Mouse (Mus musculus) hindbrain, postnatal 0 days (tissue): ENCODE results near the gene Mrpl20. TPM values are rescaled to one million over a fixed set of nuclear protein-coding genes. Genes with fewer than 3 reads are reported as not detected.
A peak's percentile ranks its signal among the peaks of the same experiment; 100 is the strongest.

Source experiments
- ATAC-seq: fragments of 200-750 bp; cut with Nextera tagmentation; 2 replicates; pipeline ENCODE4 v1.8.0; 2017; ENCODE audit warnings: mild to moderate bottlenecking, moderate TSS enrichment, moderate library complexity
- DNase-seq: peaks from one replicate; pipeline ENCODE4 v3.0.0-alpha.2; 2015; ENCODE audit warnings: low spot score
- H3K27ac ChIP-seq: fragments of 300-500 bp; sonication (generic); 2 replicates; pipeline ENCODE4 v1.5.1; 2014; ENCODE audit warnings: mild to moderate bottlenecking
- H3K27me3 ChIP-seq: fragments of 300-500 bp; sonication (generic); 2 replicates; pipeline ENCODE4 v1.6.1; 2014; ENCODE audit warnings: low read length, mixed read lengths; ENCODE audit not compliant: insufficient read depth
- H3K36me3 ChIP-seq: fragments of 300-500 bp; sonication (generic); 2 replicates; pipeline ENCODE4 v1.6.1; 2014; ENCODE audit warnings: low read length, mixed read lengths; ENCODE audit not compliant: insufficient read depth
- H3K4me1 ChIP-seq: fragments of 300-500 bp; sonication (generic); 2 replicates; pipeline ENCODE4 v1.6.1; 2014; ENCODE audit warnings: antibody characterized with exemption, low read length, mixed read lengths; ENCODE audit not compliant: insufficient read depth
- H3K4me2 ChIP-seq: fragments of 300-500 bp; sonication (generic); 2 replicates; pipeline ENCODE4 v1.6.1; 2014; ENCODE audit warnings: low read depth, mild to moderate bottlenecking, low read length, moderate library complexity, mixed read lengths
- H3K4me3 ChIP-seq: fragments of 300-500 bp; sonication (generic); 2 replicates; pipeline ENCODE4 v1.5.1; 2014; ENCODE audit warnings: low read length
- H3K9ac ChIP-seq: fragments of 300-500 bp; sonication (generic); replicated peaks from 2 replicates; pipeline ENCODE4 v1.6.1; 2014; ENCODE audit warnings: mild to moderate bottlenecking, low read length, moderate library complexity, mixed read lengths
- H3K9me3 ChIP-seq: fragments of 300-500 bp; sonication (generic); 2 replicates; pipeline ENCODE4 v1.6.1; 2016; ENCODE audit warnings: low read length, mixed read lengths
- CTCF ChIP-seq: IDR thresholded peaks from 2 replicates; pipeline ENCODE4 v1.5.1; 2016; ENCODE audit warnings: antibody characterized with exemption, control low read depth, low read depth
- WGBS: fragments of 180-500 bp; shearing (Covaris S2); extraction: QIAGEN DNeasy Blood & Tissue Kit; methylation state at CpG from one replicate; pipeline ENCODE4 v1.1.7; 2014; 5-methylcytosine and 5-hydroxymethylcytosine counted together
- polyA plus RNA-seq: library from polyadenylated mRNA; unstranded; fragments of >200 nt; fragmentation: Nextera tagmentation; extraction: Ambion mirVana; gene quantifications from 2 replicates; pipeline ENCODE4 v1.2.1, GENCODE M21; 2015
- total RNA-seq: library from RNA; depleted of rRNA; stranded (reverse); fragments of >200 nt; gene quantifications from 2 replicates; pipeline ENCODE4 v1.2.3, GENCODE M21; 2014

Gene Mrpl20
- total and polyA plus RNA-seq, 2 experiments from 2014 or later: 87.5 to 310 TPM

GRCm38 (mm10) chr4:155837404-155838010 lies 34.8 kb downstream of the Mrpl20 start:
- peaks cover 4% of the 10 kb centered on the region; the same call in 1 of the 2 replicates for H3K27me3 ChIP-seq
- no peak overlapping the region for H3K9ac ChIP-seq
- H3K4me2 ChIP-seq: no peak overlapping the region
- DNase-seq (no peak), ATAC-seq (no peak)
- H3K4me3 ChIP-seq: no peak overlapping the region
- no peak for TF ChIP-seq CTCF
- H3K36me3 ChIP-seq: 0 out of 2 replicates have a peak, but pooled peaks cover 4% of the 10 kb centered on the region
- WGBS: 74% methylated on average over 11 of the region's 11 CpGs
- no peaks in the 10 kb centered on the region for H3K9me3 ChIP-seq
- H3K27ac ChIP-seq: no peak overlapping the region
- H3K4me1 ChIP-seq: peaks cover 2% of the 10 kb centered on the region

DNA sequence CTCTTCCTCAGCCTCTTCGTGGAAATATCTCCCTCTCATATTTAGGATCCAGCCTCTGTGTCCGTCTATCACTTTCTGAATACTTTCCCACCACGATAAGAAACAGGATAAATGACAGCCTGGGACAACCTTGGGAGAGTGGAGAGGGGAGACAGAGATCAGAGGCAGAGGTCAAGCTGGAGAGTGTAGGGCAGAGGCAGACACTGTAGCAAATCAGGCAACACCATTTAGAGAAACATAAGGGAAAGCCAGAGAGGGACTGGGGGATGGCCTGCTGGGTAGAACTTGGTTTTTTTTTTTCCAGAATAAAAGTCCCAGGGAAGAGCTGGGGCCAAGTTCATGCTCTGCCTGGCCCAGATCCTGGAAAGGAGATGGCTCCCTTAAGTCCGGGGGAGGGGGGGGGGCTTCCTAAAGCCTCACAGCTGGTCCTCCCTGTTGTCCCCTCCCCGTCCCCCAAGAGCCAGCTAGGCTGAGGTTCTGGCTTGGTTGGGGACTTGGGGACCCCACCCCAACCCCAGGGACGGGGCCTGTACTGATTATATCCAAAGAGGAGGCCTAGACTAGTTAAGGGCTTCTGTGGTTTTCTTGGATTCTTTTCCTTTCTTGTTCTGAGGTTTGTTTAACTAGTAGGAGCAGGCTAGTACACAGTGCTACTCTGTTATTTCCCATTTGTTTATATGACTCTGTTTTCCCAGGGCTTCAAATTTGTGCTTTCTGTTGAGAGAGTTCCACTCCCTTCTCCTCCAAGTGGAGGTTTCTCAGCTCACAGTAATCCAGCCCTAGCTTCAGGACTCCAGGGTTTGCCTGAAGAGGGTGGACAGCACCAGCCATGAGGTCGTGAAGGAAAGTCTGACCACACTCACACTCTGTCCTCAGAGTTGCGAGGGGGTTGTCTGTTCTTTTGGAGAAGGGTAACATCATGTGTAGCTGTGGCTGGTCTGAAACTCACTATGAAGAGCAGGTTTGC lies 35.8 kb downstream of the Mrpl20 start:
- no peak for TF ChIP-seq CTCF
- ATAC-seq: no peak
- peak overlapping the region; percentile 66; the same call in 1 of the 2 replicates for H3K27ac ChIP-seq

DNA sequence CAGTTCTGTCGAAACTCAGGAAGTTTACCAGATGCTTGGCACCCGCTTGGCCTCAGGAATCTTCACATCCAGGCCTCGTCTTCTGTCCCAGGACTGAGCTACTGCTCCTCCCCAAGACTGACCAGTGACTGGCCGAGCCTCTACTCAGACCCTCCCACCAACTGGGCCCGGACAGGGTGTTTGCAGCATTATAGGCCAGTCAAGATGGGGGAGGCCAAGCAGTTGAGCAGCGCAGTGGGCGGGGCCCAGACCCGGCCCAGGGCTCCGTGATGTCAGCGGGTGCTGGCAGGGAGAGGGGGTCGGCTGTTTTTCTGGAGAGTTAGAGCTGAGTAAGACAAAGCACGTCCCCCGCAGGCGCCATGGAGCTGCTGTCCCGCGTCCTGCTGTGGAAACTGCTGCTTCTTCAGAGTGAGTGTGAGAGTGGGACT lies 36.8 kb downstream of the Mrpl20 start, which contains the start of gene Mxra8:
Mxra8 (plus strand) TSS at position 198 of the 428 bp plus-strand sequence.
- peak within 1 kb of the TSS; percentile 66 for H3K27ac ChIP-seq
- ATAC-seq: peak; percentile 73
- peaks cover 4% of the 10 kb centered on the region; the same call in 1 of the 2 replicates for H3K27me3 ChIP-seq
- H3K4me2 ChIP-seq: peak within 1 kb of the TSS; percentile 57
- peak within 1 kb of the TSS; percentile 30 for H3K4me3 ChIP-seq
- H3K36me3 ChIP-seq: no peaks in the 10 kb centered on the region
- H3K9me3 ChIP-seq: no peaks in the 10 kb centered on the region
- peak; percentile 65 for DNase-seq
- H3K4me1 ChIP-seq: no peaks in the 10 kb centered on the region
- 4% methylated on average over 16 of the region's 16 CpGs for WGBS
- no peak for TF ChIP-seq CTCF
- peak within 1 kb of the TSS; percentile 35 for H3K9ac ChIP-seq

More for the DNA sequence above, 35.8 kb downstream of the Mrpl20 start:
- H3K9ac ChIP-seq: no peak overlapping the region
- no peaks in the 10 kb centered on the region for H3K9me3 ChIP-seq
- no peak for DNase-seq
- H3K4me1 ChIP-seq: no peaks in the 10 kb centered on the region
- peaks cover 4% of the 10 kb centered on the region; the same call in 1 of the 2 replicates for H3K27me3 ChIP-seq
- H3K4me3 ChIP-seq: no peak overlapping the region
- 53% methylated on average over 8 of the region's 8 CpGs for WGBS
- H3K4me2 ChIP-seq: no peak overlapping the region
- no peaks in the 10 kb centered on the region for H3K36me3 ChIP-seq

GRCm38 (mm10) chr4:155840076-155841002 lies 37.7 kb downstream of the Mrpl20 start:
- ATAC-seq: no peak; the same call in 1 of the 2 replicates
- Histone ChIP-seq H3K4me2 (peak overlapping the region; percentile 57), H3K9me3 (no peaks in the 10 kb centered on the region), H3K36me3 (no peaks in the 10 kb centered on the region), H3K27me3 (peaks cover 4% of the 10 kb centered on the region; the same call in 1 of the 2 replicates), H3K4me3 (peak overlapping the region; percentile 30), H3K27ac (peak overlapping the region; percentile 61; the same call in 1 of the 2 replicates), H3K4me1 (no peaks in the 10 kb centered on the region), H3K9ac (peak overlapping the region; percentile 35)
- WGBS: 18% methylated on average over 8 of the region's 8 CpGs
- no peak for DNase-seq
- TF ChIP-seq CTCF: no peak

GRCm38 (mm10) chr4:155841003-155841454 lies 38.4 kb downstream of the Mrpl20 start:
- Histone ChIP-seq H3K4me2 (peak overlapping the region; percentile 57), H3K27me3 (peaks cover 4% of the 10 kb centered on the region; the same call in 1 of the 2 replicates), H3K36me3 (no peaks in the 10 kb centered on the region), H3K4me1 (no peaks in the 10 kb centered on the region), H3K27ac (peak overlapping the region; percentile 54; the same call in 1 of the 2 replicates), H3K9ac (peak overlapping the region; percentile 35; the same call in 1 of the 2 replicates), H3K4me3 (peak overlapping the region; percentile 30), H3K9me3 (no peaks in the 10 kb centered on the region)
- TF ChIP-seq CTCF: peak; percentile 37
- 2% methylated on average over 31 of the region's 32 CpGs for WGBS
- DNase-seq: peak; percentile 45
- ATAC-seq: peak; percentile 49
